Mouse (Mus musculus) forebrain, postnatal 0 days (tissue): ENCODE data around the gene Pigl. TPM values are rescaled to one million over a fixed set of nuclear protein-coding genes. Genes with fewer than 3 reads are reported as not detected.

Source experiments
- ATAC-seq: fragments of 200-750 bp; cut with Nextera tagmentation; 2 replicates; pipeline ENCODE4 v1.8.0; 2017; ENCODE audit warnings: mild to moderate bottlenecking, moderate library complexity
- DNase-seq: peaks from one replicate; pipeline ENCODE4 v3.0.0-alpha.2; 2015
- H3K27ac ChIP-seq: fragments of 300-500 bp; sonication (generic); 2 replicates; pipeline ENCODE4 v1.5.1; 2014; ENCODE audit warnings: low read depth, mild to moderate bottlenecking, antibody characterized with exemption, low read length, moderate library complexity, mixed read lengths
- H3K27me3 ChIP-seq: fragments of 300-500 bp; sonication (generic); 2 replicates; pipeline ENCODE4 v1.6.1; 2014; ENCODE audit warnings: mild to moderate bottlenecking, low read length, mixed read lengths; ENCODE audit not compliant: insufficient read depth
- H3K36me3 ChIP-seq: fragments of 300-500 bp; sonication (generic); 2 replicates; pipeline ENCODE4 v1.6.1; 2014; ENCODE audit warnings: mild to moderate bottlenecking, moderate library complexity; ENCODE audit not compliant: insufficient read depth
- H3K4me1 ChIP-seq: fragments of 300-500 bp; sonication (generic); 2 replicates; pipeline ENCODE4 v1.6.1; 2014; ENCODE audit warnings: antibody characterized with exemption; ENCODE audit not compliant: insufficient read depth
- H3K4me2 ChIP-seq: fragments of 300-500 bp; sonication (generic); 2 replicates; pipeline ENCODE4 v1.6.1; 2014; ENCODE audit warnings: low read depth, mild to moderate bottlenecking, moderate library complexity
- H3K4me3 ChIP-seq: fragments of 300-500 bp; sonication (generic); 2 replicates; pipeline ENCODE4 v1.5.1; 2014; ENCODE audit warnings: low read depth, low read length, mixed read lengths
- H3K9ac ChIP-seq: fragments of 300-500 bp; sonication (generic); 2 replicates; pipeline ENCODE4 v1.6.1; 2014; ENCODE audit warnings: mild to moderate bottlenecking
- H3K9me3 ChIP-seq: fragments of 300-500 bp; sonication (generic); 2 replicates; pipeline ENCODE4 v1.6.1; 2016; ENCODE audit warnings: low read length
- CTCF ChIP-seq: sonication (generic); IDR thresholded peaks from 2 replicates; pipeline ENCODE4 v1.5.1; 2016; ENCODE audit warnings: antibody characterized with exemption, control low read depth, low read depth
- WGBS: fragments of 180-500 bp; shearing (Covaris S2); extraction: QIAGEN DNeasy Blood & Tissue Kit; methylation state at CpG from one replicate; pipeline ENCODE4 v1.1.7; 2014; 5-methylcytosine and 5-hydroxymethylcytosine counted together
- polyA plus RNA-seq: library from polyadenylated mRNA; unstranded; fragments of >200 nt; fragmentation: Nextera tagmentation; extraction: Ambion mirVana; gene quantifications from 2 replicates; pipeline ENCODE4 v1.2.1, GENCODE M21; 2015
- total RNA-seq: library from RNA; depleted of rRNA; stranded (reverse); fragments of >200 nt; gene quantifications from 2 replicates; pipeline ENCODE4 v1.2.3, GENCODE M21; 2014

Pigl gene
- total and polyA plus RNA-seq, 2 experiments from 2014 or later = 4.8 to 5.9 TPM

- Histone ChIP-seq H3K9ac (peak within 1 kb of the TSS; percentile 98), H3K27me3 (no peaks in the 10 kb centered on the region), H3K27ac (peak within 1 kb of the TSS; percentile 99), H3K36me3 (peaks cover 17% of the 10 kb centered on the region; the same call in 1 of the 2 replicates), H3K9me3 (no peaks in the 10 kb centered on the region), H3K4me3 (peak within 1 kb of the TSS; percentile 72), H3K4me2 (peak within 1 kb of the TSS; percentile 82), H3K4me1 (peaks cover 30% of the 10 kb centered on the region)
- ATAC-seq (peak; percentile 98), DNase-seq (peak; percentile 100)
- TF ChIP-seq CTCF = no peak
- WGBS = under 1% methylated on average over 40 of the region's 40 CpGs
Observed at GRCm38 (mm10) chr11:62550727-62551225, 92.5 kb downstream of the Pigl start, which contains the start of gene Ubb. Gene Ubb, plus strand, starts transcription at chr11:62551171.

- peak overlapping the region; percentile 92 for H3K27ac ChIP-seq
- no peaks in the 10 kb centered on the region for H3K27me3 ChIP-seq
- DNase-seq = peak; percentile 97
- peak overlapping the region; percentile 44 for H3K4me2 ChIP-seq
- H3K9me3 ChIP-seq = no peaks in the 10 kb centered on the region
- ATAC-seq = peak; percentile 84
- H3K4me1 ChIP-seq = peaks cover 30% of the 10 kb centered on the region
- TF ChIP-seq CTCF = no peak
- H3K36me3 ChIP-seq = peaks cover 17% of the 10 kb centered on the region; the same call in 1 of the 2 replicates
- peak overlapping the region; percentile 72 for H3K4me3 ChIP-seq
- WGBS = under 1% methylated on average over 58 of the region's 58 CpGs
- H3K9ac ChIP-seq = peak overlapping the region; percentile 72
Observed at GRCm38 (mm10) chr11:62551226-62552119, 93.2 kb downstream of the Pigl start.

- 20% methylated on average over 1 of the region's 1 CpGs for WGBS
- no peak for TF ChIP-seq CTCF
- H3K27me3 ChIP-seq = no peaks in the 10 kb centered on the region
- H3K4me2 ChIP-seq = peak overlapping the region; percentile 60
- DNase-seq = no peak
- no peak for ATAC-seq
- H3K9me3 ChIP-seq = no peaks in the 10 kb centered on the region
- H3K9ac ChIP-seq = peak overlapping the region; percentile 1; the same call in 1 of the 2 replicates
- H3K27ac ChIP-seq = no peak overlapping the region
- peak overlapping the region; percentile 32 for H3K4me3 ChIP-seq
- H3K4me1 ChIP-seq = peaks cover 30% of the 10 kb centered on the region
- peaks cover 17% of the 10 kb centered on the region; the same call in 1 of the 2 replicates for H3K36me3 ChIP-seq
Observed at GRCm38 (mm10) chr11:62553186-62553585, 94.9 kb downstream of the Pigl start.

GRCm38 (mm10) chr11:62553633-62554032 lies 95.4 kb downstream of the Pigl start:
- Histone ChIP-seq H3K9me3 (no peaks in the 10 kb centered on the region), H3K27me3 (no peaks in the 10 kb centered on the region), H3K4me1 (peaks cover 30% of the 10 kb centered on the region), H3K36me3 (peaks cover 17% of the 10 kb centered on the region; the same call in 1 of the 2 replicates), H3K4me2 (peak overlapping the region; percentile 60), H3K4me3 (peak overlapping the region; percentile 32), H3K27ac (no peak overlapping the region), H3K9ac (0 out of 2 replicates have a peak overlapping the region, but pooled peaks have one; percentile 1)
- ATAC-seq (no peak), DNase-seq (no peak)
- TF ChIP-seq CTCF = no peak
- 75% methylated on average over 5 of the region's 5 CpGs for WGBS

- no peak overlapping the region for H3K9ac ChIP-seq
- H3K9me3 ChIP-seq = no peaks in the 10 kb centered on the region
- peaks cover 26% of the 10 kb centered on the region for H3K4me1 ChIP-seq
- no peaks in the 10 kb centered on the region for H3K27me3 ChIP-seq
- no peak for TF ChIP-seq CTCF
- H3K4me3 ChIP-seq = peak overlapping the region; percentile 32
- no peak for DNase-seq
- H3K4me2 ChIP-seq = peak overlapping the region; percentile 60
- WGBS = 60% methylated on average over 5 of the region's 5 CpGs
- no peak overlapping the region for H3K27ac ChIP-seq
- no peak for ATAC-seq
- H3K36me3 ChIP-seq = peaks cover 17% of the 10 kb centered on the region; the same call in 1 of the 2 replicates
Observed at GRCm38 (mm10) chr11:62554163-62554855, 96.0 kb downstream of the Pigl start.

- no peak for ATAC-seq
Observed at GRCm38 (mm10) chr11:62554934-62555517, 96.8 kb downstream of the Pigl start.

More at GRCm38 (mm10) chr11:62554934-62555517, 96.8 kb downstream of the Pigl start:
- peaks cover 22% of the 10 kb centered on the region for H3K4me1 ChIP-seq
- peaks cover 17% of the 10 kb centered on the region; the same call in 1 of the 2 replicates for H3K36me3 ChIP-seq
- H3K9me3 ChIP-seq = no peaks in the 10 kb centered on the region
- TF ChIP-seq CTCF = no peak
- no peak for DNase-seq
- H3K4me3 ChIP-seq = peak overlapping the region; percentile 32
- no peak overlapping the region for H3K27ac ChIP-seq
- H3K27me3 ChIP-seq = no peaks in the 10 kb centered on the region
- H3K4me2 ChIP-seq = peak overlapping the region; percentile 60
- H3K9ac ChIP-seq = no peak overlapping the region
